Mouse (Mus musculus) neural tube, embryonic 13.5 days (tissue): Measurements from ENCODE around the gene Atp6v0a1. TPM values are rescaled to one million over a fixed set of nuclear protein-coding genes. Genes with fewer than 3 reads are reported as not detected.

Experiments used
- ATAC-seq: fragments of 200-750 bp; cut with Nextera tagmentation; 2 replicates; pipeline ENCODE4 v1.8.0; 2017; ENCODE audit warnings: low read depth, mild to moderate bottlenecking, moderate TSS enrichment, moderate library complexity
- H3K27ac ChIP-seq: fragments of 300-500 bp; sonication (generic); replicated peaks from 2 replicates; pipeline ENCODE4 v1.5.1; 2015; ENCODE audit warnings: moderate library complexity, mild to moderate bottlenecking, inconsistent platforms
- H3K27me3 ChIP-seq: fragments of 300-500 bp; sonication (generic); 2 replicates; pipeline ENCODE4 v1.6.1; 2015; ENCODE audit warnings: mild to moderate bottlenecking, inconsistent platforms
- H3K36me3 ChIP-seq: fragments of 300-500 bp; sonication (generic); 2 replicates; pipeline ENCODE4 v1.6.1; 2015; ENCODE audit warnings: mild to moderate bottlenecking, inconsistent platforms
- H3K4me1 ChIP-seq: fragments of 300-500 bp; sonication (generic); replicated peaks from 2 replicates; pipeline ENCODE4 v1.6.1; 2015; ENCODE audit warnings: inconsistent platforms
- H3K4me2 ChIP-seq: fragments of 300-500 bp; sonication (generic); 2 replicates; pipeline ENCODE4 v1.6.1; 2015; ENCODE audit warnings: inconsistent platforms, mild to moderate bottlenecking, moderate library complexity
- H3K4me3 ChIP-seq: fragments of 300-500 bp; sonication (generic); 2 replicates; pipeline ENCODE4 v1.5.1; 2015; ENCODE audit warnings: mild to moderate bottlenecking, inconsistent platforms
- H3K9ac ChIP-seq: fragments of 300-500 bp; sonication (generic); 2 replicates; pipeline ENCODE4 v1.6.1; 2015; ENCODE audit warnings: moderate library complexity, mild to moderate bottlenecking, inconsistent platforms
- H3K9me3 ChIP-seq: fragments of 300-500 bp; sonication (generic); 2 replicates; pipeline ENCODE4 v1.6.1; 2016; ENCODE audit warnings: inconsistent platforms
- WGBS: fragments of 180-500 bp; shearing (Covaris S2); methylation state at CpG from one replicate; pipeline ENCODE4 v1.1.7; 2015; 5-methylcytosine and 5-hydroxymethylcytosine counted together
- microRNA-seq: library from miRNA; unstranded; fragments of <30 nt; microRNA quantifications from one replicate; pipeline ENCODE4, GENCODE M21; 2016
- polyA plus RNA-seq: library from polyadenylated mRNA; unstranded; fragments of >200 nt; fragmentation: Nextera tagmentation; extraction: Ambion mirVana; gene quantifications from 2 replicates; pipeline ENCODE4 v1.2.1, GENCODE M21; 2015

Gene Atp6v0a1
- polyA plus RNA-seq, 1 experiment from 2014 or later = 111 TPM

DNA sequence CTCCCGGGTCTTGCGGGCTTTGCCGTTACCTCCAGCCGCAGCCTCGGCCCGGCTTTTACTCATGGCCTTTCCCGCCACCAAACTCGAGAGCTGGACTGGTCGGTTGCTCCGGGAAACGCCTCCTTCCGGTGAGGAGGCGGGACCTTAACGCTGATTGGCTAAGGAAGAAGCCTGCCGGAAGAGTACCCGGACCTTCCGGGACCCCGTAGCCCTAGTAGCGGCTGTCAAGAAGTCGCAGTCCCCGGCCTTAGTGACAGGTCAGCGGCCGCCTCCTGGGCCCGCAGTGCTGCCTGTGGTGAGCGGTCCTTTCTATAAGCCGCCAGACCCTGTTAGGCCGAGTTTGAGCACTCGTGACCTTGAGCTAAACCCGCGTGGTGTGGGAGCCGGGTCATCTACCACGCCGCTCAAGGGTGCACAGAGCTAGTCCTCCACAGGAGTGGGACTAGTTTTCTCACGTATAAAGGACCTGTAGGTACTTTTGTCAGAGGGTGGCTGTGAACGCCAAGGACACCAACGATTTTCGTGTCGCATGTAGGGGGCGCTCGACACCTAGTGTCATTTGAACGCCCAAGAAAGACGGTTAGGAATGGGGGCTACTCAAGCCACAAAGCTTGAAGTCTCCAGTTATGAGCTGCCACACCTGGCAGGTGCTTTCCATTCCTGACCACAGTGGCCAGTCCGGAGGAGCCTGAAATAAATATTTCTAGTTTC is 86.2 kb downstream of the Atp6v0a1 start, which contains the start of gene Psmc3ip:
TSS of gene Psmc3ip (minus strand) at position 123 of the 711 bp plus-strand sequence.
- Histone ChIP-seq H3K4me2 (peak within 1 kb of the TSS; percentile 88), H3K9me3 (no peaks in the 10 kb centered on the region), H3K4me1 (peaks cover 23% of the 10 kb centered on the region), H3K9ac (peak within 1 kb of the TSS; percentile 82), H3K4me3 (peak within 1 kb of the TSS; percentile 80), H3K27me3 (no peaks in the 10 kb centered on the region), H3K27ac (peak within 1 kb of the TSS; percentile 91), H3K36me3 (peaks cover 75% of the 10 kb centered on the region)
- WGBS = under 1% methylated on average over 43 of the region's 43 CpGs
- ATAC-seq = peak; percentile 95

GRCm38 (mm10) chr11:101098231-101098630 is 89.0 kb downstream of the Atp6v0a1 start:
- H3K9me3 ChIP-seq = no peaks in the 10 kb centered on the region
- peaks cover 23% of the 10 kb centered on the region for H3K4me1 ChIP-seq
- peaks cover 74% of the 10 kb centered on the region for H3K36me3 ChIP-seq
- H3K9ac ChIP-seq = no peak overlapping the region
- no peaks in the 10 kb centered on the region for H3K27me3 ChIP-seq
- H3K4me2 ChIP-seq = no peak overlapping the region
- H3K27ac ChIP-seq = no peak overlapping the region
- WGBS = 91% methylated on average over 8 of the region's 8 CpGs
- H3K4me3 ChIP-seq = no peak overlapping the region
- ATAC-seq = no peak

DNA sequence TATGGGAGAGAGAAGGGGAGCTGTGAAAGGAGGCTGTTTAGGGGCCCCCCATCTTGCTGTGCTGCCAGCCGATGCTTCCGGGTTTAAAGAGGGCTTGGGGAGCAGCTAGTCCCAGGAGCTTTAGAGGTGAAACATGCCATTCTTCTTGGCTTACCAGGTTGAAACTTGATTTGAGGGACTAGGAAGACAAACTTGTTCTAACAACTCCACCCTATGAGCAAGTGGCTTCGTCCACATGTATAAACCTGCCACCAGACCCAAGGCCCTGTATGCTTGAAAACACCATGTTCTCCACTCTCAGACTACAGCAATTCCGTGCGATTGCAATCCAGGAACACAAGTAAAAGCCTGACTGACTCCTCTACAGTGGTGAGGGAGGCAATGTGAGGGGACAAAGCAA is 93.8 kb downstream of the Atp6v0a1 start:
- H3K36me3 ChIP-seq = peaks cover 76% of the 10 kb centered on the region
- WGBS = 91% methylated on average over 5 of the region's 5 CpGs
- no peaks in the 10 kb centered on the region for H3K27me3 ChIP-seq
- no peak overlapping the region for H3K4me2 ChIP-seq
- no peaks in the 10 kb centered on the region for H3K4me1 ChIP-seq
- H3K9ac ChIP-seq = no peak overlapping the region
- no peak overlapping the region for H3K27ac ChIP-seq
- H3K4me3 ChIP-seq = no peak overlapping the region
- no peak for ATAC-seq
- H3K9me3 ChIP-seq = no peaks in the 10 kb centered on the region

GRCm38 (mm10) chr11:101109351-101109750 is 100.1 kb downstream of the Atp6v0a1 start:
- no peak for ATAC-seq
- peaks cover 21% of the 10 kb centered on the region for H3K36me3 ChIP-seq
- H3K9me3 ChIP-seq = 0 out of 2 replicates have a peak, but pooled peaks cover 4% of the 10 kb centered on the region
- H3K4me2 ChIP-seq = no peak overlapping the region
- no peaks in the 10 kb centered on the region for H3K27me3 ChIP-seq
- WGBS = 63% methylated on average over 4 of the region's 4 CpGs
- H3K9ac ChIP-seq = no peak overlapping the region
- H3K4me3 ChIP-seq = no peak overlapping the region
- no peak overlapping the region for H3K27ac ChIP-seq
- H3K4me1 ChIP-seq = peaks cover 13% of the 10 kb centered on the region; the same call in 1 of the 2 replicates

- 0 out of 2 replicates have a peak, but pooled peaks cover 4% of the 10 kb centered on the region for H3K9me3 ChIP-seq
- no peak overlapping the region for H3K27ac ChIP-seq
- H3K4me3 ChIP-seq = no peak overlapping the region
- H3K4me2 ChIP-seq = no peak overlapping the region
- 58% methylated on average over 5 of the region's 5 CpGs for WGBS
- peaks cover 27% of the 10 kb centered on the region for H3K4me1 ChIP-seq
- H3K27me3 ChIP-seq = no peaks in the 10 kb centered on the region
- no peak overlapping the region for H3K9ac ChIP-seq
- no peak for ATAC-seq
- H3K36me3 ChIP-seq = peaks cover 12% of the 10 kb centered on the region
These were observed 101.5 kb downstream of the Atp6v0a1 start for GRCm38 (mm10) chr11:101110708-101111107.

DNA sequence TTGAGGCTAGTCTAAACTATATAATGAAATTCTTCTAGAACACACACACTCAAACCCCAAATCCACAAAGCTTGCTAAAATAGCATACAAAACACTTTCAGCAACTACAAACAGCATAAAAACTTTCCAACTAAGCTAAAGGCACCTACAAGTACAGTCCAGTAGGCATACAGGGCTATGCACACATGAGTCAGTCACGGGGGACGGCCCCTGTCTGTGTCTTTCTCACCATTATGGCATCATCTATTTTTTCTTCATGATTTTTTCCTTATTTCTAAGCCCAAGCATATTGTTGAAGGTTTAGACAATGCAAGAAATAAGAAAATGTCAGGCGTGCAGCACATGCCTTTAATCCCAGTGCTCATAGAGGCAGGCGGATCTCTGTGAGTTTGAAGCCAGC is 101.9 kb downstream of the Atp6v0a1 start:
- Histone ChIP-seq H3K4me1 (peaks cover 31% of the 10 kb centered on the region), H3K4me3 (no peak overlapping the region), H3K27me3 (no peaks in the 10 kb centered on the region), H3K36me3 (peaks cover 8% of the 10 kb centered on the region), H3K4me2 (no peak overlapping the region), H3K9ac (no peak overlapping the region), H3K27ac (no peak overlapping the region), H3K9me3 (0 out of 2 replicates have a peak, but pooled peaks cover 4% of the 10 kb centered on the region)
- 92% methylated on average over 4 of the region's 4 CpGs for WGBS
- ATAC-seq = no peak

DNA sequence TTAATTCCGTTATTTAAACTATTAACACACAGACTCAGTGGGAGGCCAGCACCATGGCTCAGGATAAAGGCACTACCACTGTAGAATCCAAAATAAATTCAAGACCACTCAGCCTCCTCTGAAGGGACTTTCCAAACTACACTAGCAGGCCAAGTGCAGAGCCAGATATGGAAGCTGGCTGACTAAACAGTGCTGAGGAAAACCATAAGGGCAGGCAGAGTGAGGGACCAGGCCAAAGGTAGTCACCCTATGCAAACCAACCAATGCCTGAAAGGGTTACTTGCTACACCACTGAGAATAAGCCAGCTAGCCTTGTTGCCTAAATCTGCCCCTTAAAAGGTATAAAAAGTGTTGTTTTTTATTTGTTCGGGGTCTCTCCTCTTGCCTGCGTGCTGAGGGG is 102.9 kb downstream of the Atp6v0a1 start:
- WGBS = 84% methylated on average over 3 of the region's 3 CpGs
- no peak for ATAC-seq
- Histone ChIP-seq H3K27ac (no peak overlapping the region), H3K27me3 (no peaks in the 10 kb centered on the region), H3K4me1 (peaks cover 42% of the 10 kb centered on the region), H3K4me2 (no peak overlapping the region), H3K9me3 (0 out of 2 replicates have a peak, but pooled peaks cover 4% of the 10 kb centered on the region), H3K9ac (no peak overlapping the region; the same call in 1 of the 2 replicates), H3K4me3 (no peak overlapping the region), H3K36me3 (peaks cover 13% of the 10 kb centered on the region)

Small RNA genes within 50 kb of the gene (microRNA-seq; reads per million reads assigned to microRNA genes)
- gene Mir6928 = 3.0 reads per million, percentile 13 among the genes with 10 or more reads in this experiment

Other genes with a start within 250 kb of the Atp6v0a1 start
- gene Kcnh4, start 249.5 kb upstream of the Atp6v0a1 start, polyA plus RNA-seq = 4.8 and 5.3 TPM in 2 replicates
- 0.56 TPM in 1 of 2 replicates, not detected in the other for gene Hcrt, start 246.5 kb upstream of the Atp6v0a1 start, polyA plus RNA-seq
- gene Ghdc, start 238.5 kb upstream of the Atp6v0a1 start, polyA plus RNA-seq = 4.7 and 5.0 TPM in 2 replicates
- gene Stat5b, start 158.7 kb upstream of the Atp6v0a1 start, polyA plus RNA-seq = 17.2 TPM in 2 replicates
- gene Stat5a, start 150.1 kb upstream of the Atp6v0a1 start, polyA plus RNA-seq = 1.6 and 1.9 TPM in 2 replicates
- 72.3 and 82.3 TPM in 2 replicates for gene Stat3, start 69.9 kb upstream of the Atp6v0a1 start, polyA plus RNA-seq
- 46.7 and 49.3 TPM in 2 replicates for gene Cavin1, start 38.6 kb upstream of the Atp6v0a1 start, polyA plus RNA-seq
- 9.0 and 9.4 TPM in 2 replicates for gene Naglu, start 60.6 kb downstream of the Atp6v0a1 start, polyA plus RNA-seq
- 0.37 and 0.47 TPM in 2 replicates for gene Hsd17b1, start 69.0 kb downstream of the Atp6v0a1 start, polyA plus RNA-seq
- 39.9 and 45.5 TPM in 2 replicates for gene Coasy, start 73.1 kb downstream of the Atp6v0a1 start, polyA plus RNA-seq
- 87.3 and 96.9 TPM in 2 replicates for gene Mlx, start 77.8 kb downstream of the Atp6v0a1 start, polyA plus RNA-seq
- gene Psmc3ip, start 86.0 kb downstream of the Atp6v0a1 start, polyA plus RNA-seq = 20.5 and 23.7 TPM in 2 replicates
- 25.8 and 26.1 TPM in 2 replicates for gene Retreg3, start 110.4 kb downstream of the Atp6v0a1 start, polyA plus RNA-seq
- 77.7 and 78.9 TPM in 2 replicates for gene Tubg1, start 110.5 kb downstream of the Atp6v0a1 start, polyA plus RNA-seq
- 35.5 and 38.9 TPM in 2 replicates for gene Tubg2, start 146.5 kb downstream of the Atp6v0a1 start, polyA plus RNA-seq
- gene Cntnap1, start 161.1 kb downstream of the Atp6v0a1 start, polyA plus RNA-seq = 4.6 and 5.1 TPM in 2 replicates
- 10.3 and 13.0 TPM in 2 replicates for gene Plekhh3, start 161.9 kb downstream of the Atp6v0a1 start, polyA plus RNA-seq
- 0.40 and 0.91 TPM in 2 replicates for gene Ccr10, start 166.0 kb downstream of the Atp6v0a1 start, polyA plus RNA-seq
- 15.4 and 17.9 TPM in 2 replicates for gene Ezh1, start 217.0 kb downstream of the Atp6v0a1 start, polyA plus RNA-seq
- 97.6 and 108 TPM in 2 replicates for gene Ramp2, start 236.6 kb downstream of the Atp6v0a1 start, polyA plus RNA-seq
- gene Vps25, start 244.3 kb downstream of the Atp6v0a1 start, polyA plus RNA-seq = 114 and 117 TPM in 2 replicates